Mouse (Mus musculus) c-Kit-positive CD71-positive TER-119-negative erythroid progenitor cells, embryonic 14.5 days (primary cell): Measurements from ENCODE around the gene AU040320.

ENCODE experiments used
- DNase-seq: peaks from one replicate; pipeline ENCODE4 v3.0.0-alpha.2; 2013; ENCODE audit warnings: low read depth

The AU040320 gene

DNA sequence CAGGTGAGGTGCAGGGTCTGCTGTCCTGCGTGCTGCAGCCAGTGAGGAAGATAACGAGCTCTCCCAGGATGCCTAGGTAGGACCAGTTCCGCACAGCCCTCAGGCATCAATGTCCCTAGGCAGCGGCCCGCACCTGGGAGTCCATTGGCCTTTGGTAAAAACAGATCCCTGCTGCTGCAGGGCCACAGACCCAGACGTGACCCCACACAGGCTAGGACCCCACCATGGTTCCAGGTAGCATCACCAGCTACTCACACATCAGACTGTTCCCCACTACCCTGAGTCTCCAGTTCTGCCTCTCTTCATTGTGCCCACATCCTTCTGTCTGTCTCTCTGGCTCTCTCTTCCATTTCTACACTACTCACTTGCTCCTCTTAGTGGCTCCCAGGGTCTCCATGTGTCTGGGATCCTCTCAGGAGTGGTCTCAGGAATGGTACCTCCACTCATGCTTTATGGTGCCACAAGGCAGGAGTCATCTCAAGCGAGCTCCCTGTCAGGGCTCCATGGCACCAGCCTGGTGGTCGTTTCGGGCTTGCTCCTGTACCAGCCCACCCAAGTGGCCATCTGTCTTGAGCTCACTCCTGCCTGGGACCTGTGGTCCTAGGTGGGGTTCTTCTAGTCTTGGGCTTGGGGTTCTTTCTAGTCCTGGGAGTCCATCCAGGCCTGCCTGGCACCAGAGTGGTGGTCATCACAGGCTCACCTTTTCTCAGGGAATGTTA lies 107.1 kb downstream of the AU040320 start:
- DNase-seq = no peak

DNA sequence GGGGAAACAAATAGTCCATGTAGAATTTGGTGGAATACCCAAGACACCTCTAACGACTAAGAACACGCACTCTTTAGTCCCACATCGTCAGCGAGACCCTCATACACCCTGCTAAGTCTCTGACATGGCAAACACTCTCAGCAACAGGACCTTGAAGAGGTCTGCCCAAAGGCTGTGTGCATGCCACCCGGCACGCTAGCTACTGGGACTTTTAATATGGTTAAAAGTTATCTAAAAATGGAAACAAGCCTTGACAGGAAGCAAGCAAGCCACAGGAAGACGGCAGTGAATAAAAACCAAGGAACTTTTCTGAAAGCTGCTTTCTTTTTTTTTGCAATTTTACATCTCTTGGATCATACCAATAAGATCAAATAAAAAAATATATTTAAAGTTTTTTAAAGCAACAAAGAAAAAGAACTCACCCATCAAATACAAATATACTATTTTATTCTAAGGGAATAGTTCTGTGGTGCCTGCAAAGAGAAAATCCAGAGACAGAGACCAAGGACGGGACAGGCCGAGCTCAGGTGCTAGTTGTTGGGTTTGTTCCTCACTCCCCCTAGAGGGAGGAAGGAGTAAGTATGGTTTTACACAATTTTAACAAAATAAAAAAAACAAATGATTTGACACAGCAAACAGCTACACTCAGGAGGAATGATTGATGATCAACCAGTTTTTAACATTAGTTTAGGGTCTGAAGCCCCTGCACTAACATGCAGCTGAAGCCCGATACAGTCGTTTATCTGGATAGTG lies 108.3 kb downstream of the AU040320 start:
- no peak for DNase-seq

DNA sequence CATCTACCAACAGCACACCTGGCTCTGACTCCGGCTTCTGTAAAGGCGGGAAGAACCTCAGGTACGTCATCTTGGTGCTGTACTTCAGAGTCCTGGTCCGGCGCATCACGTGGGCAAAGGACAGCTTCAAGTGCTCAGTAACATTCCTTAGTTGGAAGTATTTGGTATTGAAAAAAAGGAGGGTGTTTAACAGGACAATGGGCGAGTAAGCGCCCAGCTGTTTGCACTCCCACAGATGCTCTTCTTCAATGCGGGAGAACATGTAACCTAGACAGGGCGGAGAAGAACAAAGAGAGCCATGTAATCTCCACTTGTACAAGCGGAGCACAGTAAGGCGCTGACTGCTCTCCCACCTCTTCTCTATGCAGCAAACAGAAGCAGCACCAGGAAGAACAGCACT lies 115.4 kb downstream of the AU040320 start:
- no peak for DNase-seq

- no peak for DNase-seq
Observed at GRCm38 (mm10) chr4:126872717-126873116, 119.4 kb downstream of the AU040320 start.

GRCm38 (mm10) chr4:126879560-126880275 lies 126.4 kb downstream of the AU040320 start:
- no peak for DNase-seq

DNA sequence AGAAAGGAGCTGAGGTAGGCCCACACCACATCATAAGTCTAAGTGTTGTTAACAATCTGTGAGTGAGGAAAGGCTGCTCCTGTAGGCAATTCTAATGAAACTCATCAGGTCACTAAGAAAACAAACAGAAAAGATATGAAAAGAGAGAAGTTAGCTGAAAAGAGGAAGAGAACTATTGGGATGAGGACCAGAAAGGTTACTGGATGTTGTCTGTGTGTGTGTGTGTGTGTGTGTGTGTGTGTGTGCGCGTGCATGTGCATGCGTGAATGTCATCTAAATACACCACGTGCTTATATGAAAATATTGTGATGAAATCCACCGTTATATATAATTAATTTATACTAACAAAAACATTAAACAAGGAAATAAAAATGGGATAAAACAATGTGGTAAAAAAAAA lies 130.3 kb downstream of the AU040320 start:
- no peak for DNase-seq

- DNase-seq = no peak
Observed at GRCm38 (mm10) chr4:126885953-126886352, 132.6 kb downstream of the AU040320 start.

- no peak for DNase-seq
Observed at GRCm38 (mm10) chr4:126889879-126890278, 136.5 kb downstream of the AU040320 start.
